Mouse (Mus musculus) olfactory bulb, adult 2 months (tissue): ENCODE results near the gene Gm6040.

Experiments
- CTCF ChIP-seq: fragments of 200-500 bp; IDR thresholded peaks from 2 replicates; pipeline ENCODE4 v1.5.1; 2012; ENCODE audit warnings: low read depth, mild to moderate bottlenecking, low read length, moderate library complexity; ENCODE audit not compliant: insufficient read depth
- POLR2A ChIP-seq: fragments of 200-500 bp; IDR thresholded peaks from 2 replicates; pipeline ENCODE4 v1.6.1; 2012; ENCODE audit warnings: mild to moderate bottlenecking, low read depth, low read length, moderate library complexity; ENCODE audit not compliant: insufficient read depth

GRCm38 (mm10) chr8:20874608-20875007 lies 47.3 kb downstream of the Gm6040 start:
- TF ChIP-seq CTCF, result no peak
- no peak for TF ChIP-seq POLR2A
